In genomic region chr4:133910236-133911211, GRCm38 (mm10) we compare ENCODE assay signal across 8 mouse cellular contexts. TPM values are rescaled to one million over a fixed set of nuclear protein-coding genes. Genes with fewer than 3 reads are reported as not detected.
DNase-seq lines count a peak whose midpoint lies in the region; ATAC-seq lines count a peak whose summit lies in the region.

No protein-coding gene starts in this region.

- H3K4me1 ChIP-seq in intestine, embryonic 15.5 days (replicated peaks), result peaks cover 13% of the 10 kb centered on the region
- H3K4me1 ChIP-seq in midbrain, embryonic 10.5 days, result peaks cover 25% of the 10 kb centered on the region

- peak; percentile 97 for DNase-seq in adrenal gland, adult 2 months
- peak; percentile 91 for DNase-seq in embryo, embryonic 11.5 days (ENCODE audit: low read depth, low spot score)
- peak; percentile 88 to 94 for DNase-seq in gastrocnemius, postnatal 36 days
- DNase-seq in left cerebral cortex, postnatal 25 days (ENCODE audit: low spot score in 2 of 2), result peak; percentile 96
- DNase-seq in midbrain, embryonic 10.5 days (ENCODE audit: low spot score), result peak; percentile 98
- DNase-seq in right cerebral cortex, postnatal 4 days, result peak; percentile 95
- DNase-seq in MN1 (ENCODE audit: low spot score), result no peak

- under 1% methylated on average over 57 of the region's 57 CpGs for WGBS in intestine, embryonic 15.5 days
- WGBS in midbrain, embryonic 10.5 days, result under 1% methylated on average over 57 of the region's 57 CpGs

- H3K4me3 ChIP-seq in intestine, embryonic 15.5 days (replicated peaks), result peak overlapping the region; percentile 59
- H3K4me3 ChIP-seq in midbrain, embryonic 10.5 days, result peak overlapping the region; percentile 64

- peak overlapping the region; percentile 62 for H3K9ac ChIP-seq in intestine, embryonic 15.5 days

- peak; percentile 97 for ATAC-seq in intestine, embryonic 15.5 days

- no peaks in the 10 kb centered on the region for H3K9me3 ChIP-seq in intestine, embryonic 15.5 days
- H3K9me3 ChIP-seq in midbrain, embryonic 10.5 days (replicated peaks), result no peaks in the 10 kb centered on the region

- H3K4me2 ChIP-seq in intestine, embryonic 15.5 days (replicated peaks), result peak overlapping the region; percentile 81

- intact Hi-C loops in gastrocnemius, postnatal 36 days (cut with DNase I), result loop anchor here (2.0 kb wide), 2 partner anchors 56 to 74 kb away; no protein-coding TSS in a partner anchor
- intact Hi-C loops in left cerebral cortex, postnatal 25 days (cut with DNase I), result loop anchor here (1.0 to 5.0 kb wide), 3 partner anchors 57 to 238 kb away; partner anchors contain the start of gene Pigv

- H3K27me3 ChIP-seq in intestine, embryonic 15.5 days (replicated peaks), result no peaks in the 10 kb centered on the region
- H3K27me3 ChIP-seq in midbrain, embryonic 10.5 days (ENCODE audit: low read depth, poor library complexity, severe bottlenecking), result no peaks in the 10 kb centered on the region

- H3K36me3 ChIP-seq in intestine, embryonic 15.5 days, result no peaks in the 10 kb centered on the region
- H3K36me3 ChIP-seq in midbrain, embryonic 10.5 days, result no peaks in the 10 kb centered on the region

- peak overlapping the region; percentile 98 for H3K27ac ChIP-seq in intestine, embryonic 15.5 days
- peak overlapping the region; percentile 90 for H3K27ac ChIP-seq in midbrain, embryonic 10.5 days (replicated peaks)

RNA-seq across cellular contexts. Expression of gene Rps6ka1, which starts 22.9 kb away (rescaled TPM):
- 10 to 100 TPM; 12.2 to 16.6 TPM for total RNA-seq in adrenal gland, adult 2 months (2021)
- polyA plus RNA-seq in adrenal gland, adult 2 months (2012; rRNA removed), result 19.3 and 20.6 TPM in 2 replicates
- total RNA-seq in gastrocnemius, postnatal 36 days (2021), result 1 to 10 TPM; 4.9 to 6.1 TPM
- 124 and 133 TPM in 2 replicates for polyA plus RNA-seq in intestine, embryonic 15.5 days (2015; fragmentation: Nextera tagmentation; extraction: Ambion mirVana)
- 10 to 100 TPM; 13.1 to 14.1 TPM for total RNA-seq in left cerebral cortex, postnatal 25 days (2021)
- 32.4 and 34.5 TPM in 2 replicates for polyA plus RNA-seq in midbrain, embryonic 10.5 days (2016; fragmentation: Nextera tagmentation; extraction: Ambion mirVana)

RNA-seq across cellular contexts. Expression of gene Hmgn2, which starts 57.9 kb away (rescaled TPM):
- 100 to 1,000 TPM; 109 to 291 TPM for total RNA-seq in adrenal gland, adult 2 months (2021)
- 15.8 and 16.8 TPM in 2 replicates for polyA plus RNA-seq in adrenal gland, adult 2 months (2012; rRNA removed)
- total RNA-seq in gastrocnemius, postnatal 36 days (2021), result 10 to 100 TPM; 31.8 to 54.4 TPM
- 1,763 and 2,086 TPM in 2 replicates for polyA plus RNA-seq in intestine, embryonic 15.5 days (2015; fragmentation: Nextera tagmentation; extraction: Ambion mirVana)
- total RNA-seq in left cerebral cortex, postnatal 25 days (2021), result 100 to 1,000 TPM in 1 of 2 experiments, 10 to 100 TPM in 1; 95.1 to 113 TPM
- 3,615 and 3,770 TPM in 2 replicates for polyA plus RNA-seq in midbrain, embryonic 10.5 days (2016; fragmentation: Nextera tagmentation; extraction: Ambion mirVana)
